Mouse (Mus musculus): Measurements from ENCODE around the gene Parp4.
A peak's percentile ranks its signal among the peaks of the same experiment; 100 is the strongest.

The Parp4 gene

DNA sequence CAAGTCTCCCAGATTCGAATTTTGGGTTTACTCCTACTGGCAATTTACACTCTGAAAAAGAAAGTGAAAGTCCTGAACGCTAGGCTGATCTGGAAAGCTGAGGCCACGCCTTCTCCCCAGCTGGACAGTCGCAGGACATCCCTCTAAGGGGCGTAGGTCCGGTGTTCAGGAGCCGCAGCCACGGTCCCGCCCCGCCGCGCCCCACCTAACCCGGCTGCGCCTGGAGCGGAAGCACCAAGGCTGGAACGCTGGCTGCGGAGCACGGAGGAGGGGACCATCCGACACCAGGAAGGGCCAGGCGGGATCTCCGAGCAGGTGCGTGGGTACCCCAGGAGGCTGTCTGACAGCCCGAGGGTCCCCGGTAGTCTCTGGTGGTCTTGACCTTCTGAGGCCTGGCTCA, at the start of gene Parp4, which contains the start of gene Cenpj:
TSS of gene Parp4 (plus strand) at position 204 of the 400 bp plus-strand sequence.
TSS of gene Cenpj (minus strand) at position 10 of the 400 bp plus-strand sequence.
- DNase-seq (ENCODE audit: low read depth, low spot score), result no peak

DNA sequence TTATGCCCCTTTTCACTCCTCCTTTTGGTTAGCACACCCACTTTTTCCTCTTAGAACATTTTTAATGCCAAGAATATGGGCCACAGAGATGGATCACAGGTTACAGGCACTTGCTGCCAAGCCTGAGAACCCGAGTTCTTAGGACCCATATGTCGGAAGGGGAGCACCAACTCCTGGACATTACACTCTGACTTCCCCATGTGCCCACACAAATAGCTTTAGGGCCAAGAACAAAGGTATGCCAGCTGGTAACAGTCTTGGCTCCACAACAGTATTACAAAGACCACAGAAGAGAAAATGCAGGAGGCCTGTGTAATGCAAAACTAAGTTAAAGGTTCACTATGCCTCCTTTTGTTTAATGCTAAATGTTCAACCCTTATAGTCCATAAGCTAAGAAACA, 44.6 kb upstream of the Parp4 start:
- DNase-seq (ENCODE audit: low read depth, low spot score), result no peak

DNA sequence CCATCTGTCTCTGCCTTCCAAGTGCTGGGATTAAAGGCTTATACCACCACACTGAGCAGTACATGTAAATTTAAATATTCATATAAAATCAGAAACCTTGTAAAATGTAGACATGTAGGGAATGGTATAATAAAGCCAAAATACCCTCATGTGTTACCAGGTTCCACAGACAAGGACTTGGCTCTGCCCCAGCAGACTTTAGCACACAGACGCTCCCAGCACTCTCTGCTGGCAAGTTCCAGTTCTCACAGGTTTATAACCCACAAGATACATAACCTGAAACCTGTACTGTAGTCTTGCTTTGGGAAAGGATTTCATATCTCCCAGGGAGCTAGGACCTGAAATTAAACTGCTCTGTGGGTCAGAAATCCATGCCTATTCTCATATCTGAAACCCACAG, 30.5 kb upstream of the Parp4 start:
- no peak for DNase-seq (ENCODE audit: low read depth, low spot score)

DNA sequence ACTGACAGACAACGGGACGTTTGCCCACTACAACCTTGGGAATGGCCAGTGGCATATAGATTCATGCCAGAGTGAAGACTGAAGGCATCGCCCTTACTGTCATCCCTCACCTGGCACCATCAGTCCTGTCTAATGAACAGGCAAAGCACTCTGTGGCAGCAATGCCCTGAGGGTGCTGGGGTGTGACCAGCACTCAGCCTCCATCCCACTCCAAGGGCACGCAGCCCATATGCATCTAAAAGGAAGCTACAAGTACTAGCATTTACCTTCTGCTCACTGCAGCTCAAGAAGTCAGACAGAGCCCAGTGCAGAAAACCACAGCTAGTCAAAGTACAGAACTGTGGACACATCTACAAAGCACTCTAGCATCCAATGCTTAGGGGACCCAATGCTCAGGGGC, 29.9 kb upstream of the Parp4 start:
- no peak for DNase-seq (ENCODE audit: low read depth, low spot score)

DNA sequence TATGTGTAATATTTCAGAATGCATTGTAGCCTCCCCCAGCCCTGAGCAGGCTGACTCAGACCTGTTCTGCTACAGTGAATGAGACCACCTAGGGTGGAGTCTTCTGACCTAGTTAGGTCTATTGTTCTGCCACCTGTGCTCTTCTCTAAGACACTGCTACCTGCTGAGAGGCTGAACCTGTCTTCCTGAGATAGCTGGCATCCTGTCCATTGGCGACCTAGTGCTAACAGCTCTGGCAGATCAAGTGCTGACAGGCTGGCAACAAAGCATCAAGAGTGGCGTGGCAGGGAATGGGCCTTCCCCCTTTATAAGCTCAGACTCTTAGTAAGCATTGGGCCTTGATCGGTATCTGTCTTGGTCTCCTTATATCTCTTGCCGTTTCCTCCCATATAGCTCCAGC, 24.5 kb upstream of the Parp4 start:
- DNase-seq (ENCODE audit: low read depth, low spot score), result no peak

DNA sequence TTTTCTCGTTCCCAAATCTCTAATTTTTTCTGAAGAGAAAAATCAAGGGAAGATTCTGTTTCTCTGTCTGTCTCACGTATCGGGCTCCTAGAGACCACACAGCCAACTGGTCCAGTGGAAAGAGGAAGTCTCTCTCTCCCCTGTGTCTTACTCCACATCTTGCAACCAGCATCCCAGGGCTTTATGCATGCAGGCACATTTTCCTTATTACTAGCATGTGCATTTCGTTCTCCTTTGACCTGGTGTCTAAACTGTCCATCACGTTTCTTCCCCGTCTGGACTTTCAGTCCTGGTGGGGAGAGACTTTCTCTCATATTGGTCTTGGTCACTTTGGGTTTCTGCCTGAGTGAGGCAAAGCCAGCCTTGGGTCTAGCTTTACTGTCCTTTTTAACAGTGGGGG, 22.5 kb upstream of the Parp4 start:
- no peak for DNase-seq (ENCODE audit: low read depth, low spot score)

DNA sequence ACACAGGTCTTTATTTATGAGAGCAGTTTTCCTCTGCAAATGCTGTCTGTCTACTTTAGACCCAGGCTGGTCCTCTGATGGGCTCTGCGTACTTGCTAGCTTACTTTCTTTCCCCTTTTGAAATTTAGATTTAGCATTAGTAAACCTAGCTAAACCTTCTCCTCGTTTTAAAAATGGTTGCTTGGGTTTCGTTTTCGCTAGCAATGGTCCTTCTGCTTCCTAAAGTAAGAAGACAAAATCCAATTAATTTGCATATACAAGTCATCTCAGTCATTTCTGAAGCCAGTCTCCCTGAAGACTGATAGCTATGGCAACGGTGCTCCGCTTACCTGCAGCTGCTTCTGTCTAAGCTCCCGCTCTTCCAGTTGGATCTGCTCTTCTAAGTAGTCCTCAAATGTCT, 22.1 kb upstream of the Parp4 start:
- no peak for DNase-seq (ENCODE audit: low read depth, low spot score)

DNA sequence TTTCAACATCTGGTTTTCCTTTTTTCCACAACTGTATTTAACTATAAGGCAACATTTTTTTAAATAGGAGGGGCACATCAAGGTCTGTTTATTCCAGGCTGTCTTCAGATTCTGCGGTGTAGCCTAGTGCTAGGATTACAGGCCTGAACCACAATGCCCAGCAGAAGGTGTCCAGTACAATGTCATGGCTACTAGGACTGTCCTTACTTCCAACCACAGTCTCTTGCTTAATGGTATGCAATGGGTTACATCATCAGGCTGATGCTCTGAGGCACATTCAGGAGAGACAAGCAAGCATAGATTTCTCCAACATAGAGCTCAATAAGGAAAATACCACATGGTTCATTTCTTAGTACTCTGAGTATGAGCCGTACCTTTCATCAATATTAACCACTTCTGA, 20.7 kb upstream of the Parp4 start:
- DNase-seq (ENCODE audit: low read depth, low spot score), result no peak

DNA sequence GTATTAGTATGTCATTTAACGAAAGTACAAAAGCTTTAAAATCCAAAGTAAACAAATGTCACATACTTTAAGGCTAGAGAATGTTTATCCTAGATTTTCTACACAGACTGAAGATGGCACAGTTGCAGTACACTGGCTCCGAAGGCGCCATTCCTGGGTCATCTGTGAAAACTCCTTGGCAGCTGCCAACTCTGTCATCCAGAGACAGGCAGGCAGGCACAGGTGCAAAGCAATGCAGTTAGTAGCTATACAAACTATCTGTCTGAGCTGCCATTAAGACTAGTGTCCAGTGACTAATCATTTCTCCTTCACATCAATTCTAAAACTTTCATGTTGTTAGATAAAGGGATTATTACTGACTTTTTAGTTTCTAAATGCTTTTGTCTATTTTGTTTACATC, 16.3 kb upstream of the Parp4 start:
- no peak for DNase-seq (ENCODE audit: low read depth, low spot score)

DNA sequence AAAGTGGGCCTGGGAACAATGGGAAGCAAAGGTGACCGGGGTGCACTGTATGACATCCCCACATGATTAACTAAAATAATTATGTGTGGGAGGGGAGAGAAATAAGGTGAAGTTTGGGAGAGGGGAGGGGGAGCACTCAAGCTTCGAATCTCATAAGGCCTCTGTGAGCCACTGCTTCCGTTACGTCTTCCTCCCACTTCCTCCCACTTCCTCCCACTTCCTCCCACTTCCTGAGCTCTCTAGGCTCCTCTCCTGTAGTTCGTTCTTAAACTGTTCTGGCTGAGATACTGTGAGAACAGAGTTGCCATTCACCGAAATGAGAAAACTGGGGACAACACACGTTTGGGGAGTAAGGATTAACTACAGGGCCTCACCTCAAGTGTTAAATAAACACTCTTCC, 7.9 kb upstream of the Parp4 start:
- DNase-seq (ENCODE audit: low read depth, low spot score), result no peak

DNA sequence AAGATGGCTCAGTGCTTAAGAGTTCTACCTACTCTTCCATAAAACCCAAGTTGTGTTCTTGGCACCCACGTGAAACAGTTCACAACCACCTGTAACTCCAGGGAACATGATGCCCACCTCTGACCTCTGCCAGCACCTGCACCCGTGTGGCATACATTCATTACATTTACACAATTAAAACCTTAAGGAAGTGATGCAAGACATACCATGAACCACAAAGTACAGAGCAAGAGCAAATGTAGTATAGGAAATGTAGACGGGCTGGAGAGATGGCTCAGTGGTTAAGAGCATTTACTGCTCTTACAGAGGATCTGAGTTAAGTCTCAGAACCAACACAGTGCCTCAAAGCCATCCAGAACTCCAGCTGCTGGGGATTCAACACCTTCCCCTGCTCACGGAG, 6.4 kb upstream of the Parp4 start:
- no peak for DNase-seq (ENCODE audit: low read depth, low spot score)

DNA sequence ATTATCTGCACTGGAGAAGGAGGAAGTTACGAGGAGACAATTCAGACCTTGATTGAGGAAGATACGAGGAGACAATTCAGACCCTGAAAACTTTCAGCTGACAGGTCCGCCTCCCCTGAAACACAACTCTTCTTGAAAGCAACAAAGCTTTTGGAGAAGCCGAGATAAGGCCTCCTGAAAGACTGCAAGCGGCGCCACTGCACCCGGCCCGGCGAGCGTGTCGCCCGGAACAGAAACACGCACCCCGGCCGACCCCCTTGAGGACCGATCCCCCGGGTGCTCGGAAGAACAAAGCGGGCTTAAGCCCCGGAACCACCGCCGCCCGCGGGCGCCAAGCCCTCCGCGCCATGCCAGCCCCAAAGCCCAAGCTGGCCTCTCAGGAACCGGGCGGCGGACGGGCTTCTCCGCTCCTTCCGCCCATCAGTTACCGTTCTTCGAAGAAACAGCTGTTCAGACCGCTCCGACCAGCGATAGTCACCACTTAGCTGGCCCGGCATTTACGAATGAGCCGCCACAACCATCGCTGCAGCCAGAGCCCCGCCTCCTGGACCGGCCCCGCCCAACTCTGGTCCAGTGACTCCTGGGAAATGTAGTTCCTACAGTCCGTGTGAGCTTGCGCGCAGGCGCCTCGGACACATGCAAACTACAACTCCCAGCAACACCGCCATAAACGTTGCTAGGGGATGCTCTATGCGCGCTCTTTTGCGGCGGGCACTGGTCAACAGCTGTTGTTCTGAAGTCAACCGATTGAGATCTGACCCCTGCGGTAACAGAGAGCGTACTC, 3.9 kb upstream of the Parp4 start:
- DNase-seq (ENCODE audit: low read depth, low spot score), result peak; percentile 89

DNA sequence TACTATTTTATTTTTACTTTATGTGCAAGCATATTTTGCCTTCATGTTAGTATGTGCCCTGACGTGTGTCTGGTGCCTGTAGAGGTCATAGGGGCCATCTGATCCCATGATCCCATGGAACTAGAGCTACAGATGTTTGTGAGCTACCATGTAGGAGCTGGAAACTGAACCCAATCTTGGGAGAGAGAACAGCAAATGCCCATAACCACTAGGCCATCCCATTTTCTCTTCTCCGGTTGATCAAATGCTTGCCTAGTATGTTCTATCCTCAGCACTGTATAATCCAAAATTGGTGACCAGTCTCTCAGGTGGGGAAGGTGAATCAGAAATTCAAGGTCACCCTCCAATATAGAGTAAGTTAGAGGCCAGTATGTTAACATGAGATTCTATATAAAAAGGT, 2.9 kb upstream of the Parp4 start:
- DNase-seq (ENCODE audit: low read depth, low spot score), result no peak

DNA sequence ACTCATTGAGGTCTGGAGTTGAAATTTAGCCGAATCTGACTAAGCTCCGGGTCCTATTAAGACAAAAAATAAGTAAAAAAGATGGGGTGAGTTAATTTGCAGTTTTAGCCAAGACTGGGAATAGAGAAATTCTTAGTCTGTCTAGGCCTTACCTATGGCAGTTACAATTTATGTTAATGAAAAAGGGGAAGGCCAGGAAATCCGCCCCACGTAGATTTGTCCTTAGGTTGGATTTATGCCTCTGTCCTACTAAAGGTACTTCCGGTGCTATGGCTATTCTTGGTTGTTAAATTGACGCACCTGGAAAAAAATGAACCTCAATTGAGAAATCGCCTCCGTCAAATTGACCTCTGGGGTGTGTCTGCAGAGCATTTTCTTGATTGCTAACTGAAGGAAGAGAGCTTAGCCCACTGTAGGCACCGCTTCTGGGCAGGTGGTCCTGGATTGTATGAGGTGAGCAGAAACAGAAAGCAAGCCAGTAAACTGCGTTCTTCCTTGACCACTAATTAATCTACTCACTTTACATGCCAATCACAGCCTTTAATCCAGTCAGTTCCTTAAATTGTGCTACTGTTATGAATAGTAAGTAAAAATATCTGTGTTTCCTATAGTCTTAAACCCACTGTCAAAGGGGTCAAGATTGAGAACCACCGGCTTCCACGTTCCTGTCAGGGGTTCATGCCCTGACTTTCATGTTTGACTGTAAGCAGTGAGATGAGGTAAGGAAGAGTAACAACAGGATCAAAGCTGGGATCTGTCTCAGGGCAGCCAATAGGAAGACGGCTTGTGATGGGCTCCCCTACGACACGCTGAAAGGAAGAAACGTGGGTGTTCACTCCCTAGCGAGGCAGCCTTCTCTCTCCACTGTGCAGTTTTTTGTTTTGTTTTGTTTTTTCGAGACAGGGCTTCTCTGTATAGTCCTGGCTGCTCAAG, 816 bp downstream of the Parp4 start:
- no peak for DNase-seq (ENCODE audit: low read depth, low spot score)

DNA sequence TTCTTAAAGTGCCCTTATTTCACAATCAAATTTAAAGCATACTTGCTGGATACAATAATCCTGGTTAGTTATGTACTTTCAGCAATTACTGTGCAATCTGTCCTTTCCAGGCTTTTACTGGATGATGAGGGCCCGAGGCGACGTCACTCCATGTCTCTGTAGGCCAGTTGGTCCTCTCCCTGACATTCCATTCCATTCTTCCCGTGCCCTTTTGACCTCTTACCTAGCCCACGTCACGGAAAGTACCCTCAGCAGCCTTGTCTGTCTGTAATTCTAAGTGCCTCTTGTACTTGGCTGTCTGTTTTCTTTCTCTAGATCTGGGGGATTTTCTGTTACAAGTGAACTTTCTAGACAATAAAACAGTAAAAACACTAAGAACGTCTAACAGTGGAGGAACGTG, 3.6 kb downstream of the Parp4 start:
- DNase-seq (ENCODE audit: low read depth, low spot score), result no peak

DNA sequence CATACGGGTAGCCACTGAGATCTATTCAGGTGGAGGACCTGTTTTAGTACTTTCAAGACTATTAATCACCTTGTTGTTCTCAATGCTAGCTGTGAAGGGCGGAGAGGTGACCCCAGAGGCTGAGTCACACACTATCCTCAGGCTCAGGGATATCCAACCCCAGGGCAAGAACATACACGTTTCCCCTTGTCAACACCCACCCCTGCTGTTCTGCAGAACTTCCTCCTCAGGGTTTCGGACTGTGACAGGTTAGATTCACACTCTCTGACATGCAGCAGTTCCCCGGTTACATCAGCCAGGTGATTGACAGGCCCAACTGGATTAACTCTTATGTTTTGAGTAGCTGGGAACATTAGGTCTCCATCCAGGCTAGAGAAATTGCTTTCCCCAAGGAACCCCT, 5.7 kb downstream of the Parp4 start:
- DNase-seq (ENCODE audit: low read depth, low spot score), result no peak

DNA sequence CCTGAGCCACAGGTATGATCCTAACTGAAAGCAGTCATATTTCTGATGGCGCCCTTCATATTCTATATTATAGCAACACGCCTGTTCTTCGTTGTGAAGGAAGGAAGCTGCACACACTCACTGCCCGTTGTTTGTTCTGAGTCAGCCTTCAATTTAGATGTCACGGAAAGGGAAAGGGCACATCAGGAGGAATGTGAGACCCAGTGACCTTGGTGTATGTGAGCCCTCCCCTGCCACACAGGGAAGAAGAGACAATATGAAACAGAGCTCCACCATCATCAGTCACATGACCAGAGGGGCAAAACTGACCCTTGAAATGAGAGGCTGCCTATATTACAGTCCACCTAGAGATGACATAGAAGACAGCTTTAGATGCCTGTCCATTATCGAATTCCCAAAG, 6.9 kb downstream of the Parp4 start:
- DNase-seq (ENCODE audit: low read depth, low spot score), result no peak

DNA sequence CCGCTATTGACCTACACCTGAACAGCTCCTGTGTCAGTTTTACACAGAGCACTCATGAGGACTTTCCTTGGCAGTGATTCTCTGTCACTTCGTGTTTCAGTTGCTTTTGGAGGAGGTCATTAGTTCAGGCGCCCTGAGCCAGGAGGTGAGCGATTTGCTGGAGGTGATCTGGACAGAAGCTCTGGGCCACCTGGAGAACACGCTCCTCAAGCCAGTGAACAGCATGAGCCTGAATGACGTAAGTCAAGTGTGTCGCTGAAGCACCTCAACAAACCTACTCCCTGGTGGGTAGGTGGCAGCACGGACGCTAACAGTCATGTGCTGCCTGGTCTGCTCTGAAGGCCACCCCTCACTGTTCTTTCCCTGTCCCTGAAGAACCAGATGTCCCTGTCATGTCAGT, 16.8 kb downstream of the Parp4 start:
- DNase-seq (ENCODE audit: low read depth, low spot score), result no peak

DNA sequence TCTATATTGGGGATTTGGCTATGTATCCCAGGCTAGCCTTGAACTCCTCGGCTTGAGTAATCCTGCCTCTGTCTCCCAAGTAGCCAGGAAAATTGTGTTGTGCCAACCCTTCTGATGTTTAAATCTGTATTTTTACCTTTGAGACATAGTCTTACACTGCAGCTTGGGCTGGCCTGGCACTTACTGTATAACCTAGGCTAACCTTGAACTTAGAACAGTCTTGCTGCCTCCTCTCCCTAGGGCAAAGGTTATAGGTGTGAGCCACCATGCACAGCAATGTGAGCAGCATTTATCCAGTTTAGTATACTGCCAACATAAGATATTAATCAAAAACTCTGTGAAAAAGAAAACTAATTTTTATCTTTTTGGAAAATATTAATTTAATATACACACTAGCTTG, 19.4 kb downstream of the Parp4 start:
- no peak for DNase-seq (ENCODE audit: low read depth, low spot score)

DNA sequence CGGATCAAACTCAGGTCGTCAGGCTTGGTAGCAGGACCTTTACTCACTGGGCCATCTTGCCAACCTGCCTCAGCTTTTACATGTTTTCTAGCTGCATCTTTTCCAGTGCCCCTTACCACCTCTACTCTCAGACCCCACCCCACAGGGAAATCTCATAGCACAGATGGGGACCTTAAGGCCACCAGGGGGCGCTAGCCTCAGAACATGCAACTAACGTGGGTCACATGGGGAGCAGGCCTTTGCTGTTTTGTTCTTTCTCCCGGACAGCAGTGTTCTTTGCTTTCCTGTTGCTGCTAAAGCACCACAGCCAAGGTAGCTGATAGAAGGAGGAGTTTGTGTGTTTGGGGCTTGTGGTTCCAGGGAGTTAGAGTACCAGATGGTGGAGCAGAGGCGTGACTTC, 23.3 kb downstream of the Parp4 start:
- peak; percentile 36 for DNase-seq (ENCODE audit: low read depth, low spot score)

DNA sequence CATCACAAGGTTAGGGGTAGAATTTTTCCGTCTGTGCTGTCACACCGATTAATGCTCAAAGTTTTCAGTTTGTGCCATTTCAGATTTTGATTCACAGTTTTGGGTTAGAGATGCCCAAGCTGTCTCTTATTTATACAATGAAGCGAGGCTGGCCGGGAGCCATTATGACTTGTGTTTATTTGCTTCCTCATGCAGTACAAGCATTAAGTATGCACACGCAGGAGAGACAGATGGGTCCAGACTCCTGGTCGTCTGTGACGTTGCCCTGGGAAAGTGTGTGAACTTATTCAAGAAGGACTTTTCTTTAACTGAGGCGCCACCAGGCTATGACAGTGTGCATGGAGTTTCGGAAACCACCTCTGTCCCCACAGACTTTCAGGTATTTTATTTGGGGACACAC, 26.6 kb downstream of the Parp4 start:
- no peak for DNase-seq (ENCODE audit: low read depth, low spot score)

DNA sequence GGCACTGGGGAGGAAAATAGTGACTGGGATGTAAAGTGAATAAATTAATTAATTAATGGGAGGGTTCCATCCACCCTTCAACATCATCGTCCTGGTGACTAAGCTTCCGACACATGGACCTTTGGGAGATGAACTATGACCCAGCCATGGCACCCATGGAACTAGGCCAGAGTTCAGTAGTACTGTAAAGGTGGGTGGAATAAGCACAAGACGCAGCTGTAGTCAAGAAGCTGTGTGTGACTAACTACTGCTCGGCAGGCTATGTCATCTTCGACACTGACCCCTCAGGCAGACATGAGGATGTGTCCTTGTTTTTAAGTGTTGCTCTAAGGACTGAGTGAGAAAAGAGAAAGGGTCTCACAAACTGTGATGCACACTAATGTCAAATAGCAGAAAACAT, 29.0 kb downstream of the Parp4 start:
- no peak for DNase-seq (ENCODE audit: low read depth, low spot score)

DNA sequence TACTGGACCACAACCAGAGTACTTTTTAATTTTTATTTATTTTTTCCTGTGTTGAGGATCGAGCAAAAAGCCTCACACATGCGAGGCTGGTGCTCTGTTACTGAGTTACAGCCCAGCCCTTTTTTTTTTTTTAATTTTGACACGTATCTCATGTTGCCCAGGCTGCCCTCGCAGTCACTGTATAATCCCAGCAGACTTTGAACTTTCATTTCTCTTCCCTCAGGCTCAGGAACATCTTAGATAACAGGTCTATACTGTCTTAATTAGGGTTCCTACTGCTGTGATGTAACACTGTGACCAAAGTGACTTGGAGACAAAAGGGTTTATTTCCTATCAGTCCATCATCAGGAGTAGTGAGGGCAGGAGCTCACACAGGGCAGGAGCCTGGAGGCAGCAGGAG, 29.7 kb downstream of the Parp4 start:
- DNase-seq (ENCODE audit: low read depth, low spot score), result no peak

Measured in retina, adult 2 months (tissue).